Mouse (Mus musculus) stomach, postnatal 0 days (tissue): Measurements from ENCODE around the gene Hoxa9. TPM values are rescaled to one million over a fixed set of nuclear protein-coding genes. Genes with fewer than 3 reads are reported as not detected.

Source experiments
- ATAC-seq: fragments of 200-750 bp; cut with Nextera tagmentation; 2 replicates; pipeline ENCODE4 v1.8.0; 2017; ENCODE audit not compliant: low FRiP score, low TSS enrichment
- DNase-seq: peaks from one replicate; pipeline ENCODE4 v3.0.0-alpha.2; 2016; ENCODE audit warnings: low spot score
- H3K27ac ChIP-seq: fragments of 300-500 bp; sonication (generic); replicated peaks from 2 replicates; pipeline ENCODE4 v1.5.1; 2014; ENCODE audit warnings: mild to moderate bottlenecking, control low read depth
- H3K27me3 ChIP-seq: fragments of 300-500 bp; sonication (generic); 2 replicates; pipeline ENCODE4 v1.6.1; 2014; ENCODE audit warnings: low read length; ENCODE audit not compliant: control insufficient read depth, insufficient read depth
- H3K36me3 ChIP-seq: fragments of 300-500 bp; sonication (generic); 2 replicates; pipeline ENCODE4 v1.6.1; 2014; ENCODE audit warnings: low read length, mixed read lengths; ENCODE audit not compliant: control insufficient read depth, insufficient read depth
- H3K4me1 ChIP-seq: fragments of 300-500 bp; sonication (generic); replicated peaks from 2 replicates; pipeline ENCODE4 v1.6.1; 2014; ENCODE audit warnings: antibody characterized with exemption; ENCODE audit not compliant: control insufficient read depth, insufficient read depth
- H3K4me2 ChIP-seq: fragments of 300-500 bp; sonication (generic); replicated peaks from 2 replicates; pipeline ENCODE4 v1.6.1; 2014; ENCODE audit warnings: low read depth, mild to moderate bottlenecking, control low read depth, moderate library complexity
- H3K4me3 ChIP-seq: fragments of 300-500 bp; sonication (generic); 2 replicates; pipeline ENCODE4 v1.5.1; 2014; ENCODE audit warnings: low read depth, low read length, control low read depth
- H3K9ac ChIP-seq: fragments of 300-500 bp; sonication (generic); 2 replicates; pipeline ENCODE4 v1.6.1; 2014; ENCODE audit warnings: mild to moderate bottlenecking, low read length, control low read depth, mixed read lengths
- H3K9me3 ChIP-seq: fragments of 300-500 bp; sonication (generic); 2 replicates; pipeline ENCODE4 v1.6.1; 2016; ENCODE audit warnings: low read length; ENCODE audit not compliant: control insufficient read depth
- CTCF ChIP-seq: IDR thresholded peaks from 2 replicates; pipeline ENCODE4 v1.5.1; 2016; ENCODE audit warnings: antibody characterized with exemption, low read depth, mild to moderate bottlenecking, moderate library complexity
- EP300 ChIP-seq: optimal IDR thresholded peaks from 2 replicates; pipeline ENCODE3; 2016; ENCODE audit warnings: antibody characterized with exemption
- WGBS: fragments of 180-500 bp; shearing (Covaris S2); extraction: QIAGEN DNeasy Blood & Tissue Kit; methylation state at CpG from one replicate; pipeline ENCODE4 v1.1.7; 2014; 5-methylcytosine and 5-hydroxymethylcytosine counted together
- polyA plus RNA-seq: library from polyadenylated mRNA; unstranded; fragments of >200 nt; fragmentation: Nextera tagmentation; extraction: Ambion mirVana; gene quantifications from 2 replicates; pipeline ENCODE4 v1.2.1, GENCODE M21; 2015

Hoxa9 gene
- polyA plus RNA-seq, 1 experiment from 2014 or later: 0.13 TPM

GRCm38 (mm10) chr6:52240389-52241000 lies 9.6 kb upstream of the Hoxa9 start, which contains the start of gene Hoxa10:
Hoxa10 (minus strand) TSS chr6:52240854.
- Histone ChIP-seq H3K4me2 (no peak within 1 kb of the TSS), H3K4me3 (no peak within 1 kb of the TSS), H3K9ac (no peak within 1 kb of the TSS), H3K27me3 (peaks cover 61% of the 10 kb centered on the region), H3K9me3 (no peaks in the 10 kb centered on the region), H3K27ac (no peak within 1 kb of the TSS), H3K36me3 (no peaks in the 10 kb centered on the region), H3K4me1 (no peaks in the 10 kb centered on the region)
- WGBS: 3% methylated on average over 35 of the region's 35 CpGs
- DNase-seq (peak; percentile 81), ATAC-seq (peak; percentile 67)
- TF ChIP-seq CTCF (peak; percentile 84), EP300 (no peak)

GRCm38 (mm10) chr6:52239625-52240388 lies 8.9 kb upstream of the Hoxa9 start:
- Histone ChIP-seq H3K27ac (no peak overlapping the region), H3K4me1 (no peaks in the 10 kb centered on the region), H3K4me3 (no peak overlapping the region), H3K9me3 (no peaks in the 10 kb centered on the region), H3K36me3 (no peaks in the 10 kb centered on the region), H3K27me3 (peaks cover 62% of the 10 kb centered on the region), H3K9ac (no peak overlapping the region), H3K4me2 (no peak overlapping the region)
- WGBS: 5% methylated on average over 30 of the region's 30 CpGs
- ATAC-seq: no peak
- no peak for TF ChIP-seq EP300
- TF ChIP-seq CTCF: no peak
- DNase-seq: no peak

GRCm38 (mm10) chr6:52238976-52239375 lies 8.1 kb upstream of the Hoxa9 start:
- no peak for DNase-seq
- Histone ChIP-seq H3K36me3 (no peaks in the 10 kb centered on the region), H3K27me3 (peaks cover 64% of the 10 kb centered on the region), H3K4me2 (no peak overlapping the region), H3K9me3 (no peaks in the 10 kb centered on the region), H3K4me1 (no peaks in the 10 kb centered on the region), H3K27ac (no peak overlapping the region), H3K9ac (no peak overlapping the region), H3K4me3 (no peak overlapping the region)
- WGBS: 8% methylated on average over 7 of the region's 7 CpGs
- ATAC-seq: no peak
- TF ChIP-seq EP300: no peak
- no peak for TF ChIP-seq CTCF

GRCm38 (mm10) chr6:52238155-52238545 lies 7.3 kb upstream of the Hoxa9 start:
- H3K4me1 ChIP-seq: no peaks in the 10 kb centered on the region
- H3K9me3 ChIP-seq: no peaks in the 10 kb centered on the region
- no peak for ATAC-seq
- TF ChIP-seq EP300 (no peak), CTCF (no peak)
- no peak for DNase-seq
- 4% methylated on average over 7 of the region's 7 CpGs for WGBS
- H3K27me3 ChIP-seq: peaks cover 65% of the 10 kb centered on the region
- H3K4me2 ChIP-seq: no peak overlapping the region
- H3K9ac ChIP-seq: no peak overlapping the region
- no peaks in the 10 kb centered on the region for H3K36me3 ChIP-seq
- H3K27ac ChIP-seq: no peak overlapping the region
- no peak overlapping the region for H3K4me3 ChIP-seq

- Histone ChIP-seq H3K9ac (no peak overlapping the region), H3K9me3 (no peaks in the 10 kb centered on the region), H3K36me3 (no peaks in the 10 kb centered on the region), H3K4me3 (no peak overlapping the region), H3K4me2 (no peak overlapping the region), H3K4me1 (no peaks in the 10 kb centered on the region), H3K27ac (no peak overlapping the region), H3K27me3 (peaks cover 63% of the 10 kb centered on the region)
- no peak for ATAC-seq
- no peak for DNase-seq
- WGBS: 13% methylated on average over 10 of the region's 10 CpGs
- TF ChIP-seq EP300 (no peak), CTCF (no peak)
Measured at GRCm38 (mm10) chr6:52237346-52238154, 6.7 kb upstream of the Hoxa9 start.

- no peaks in the 10 kb centered on the region for H3K9me3 ChIP-seq
- no peak overlapping the region for H3K9ac ChIP-seq
- peaks cover 60% of the 10 kb centered on the region for H3K27me3 ChIP-seq
- WGBS: 11% methylated on average over 3 of the region's 3 CpGs
- H3K36me3 ChIP-seq: no peaks in the 10 kb centered on the region
- no peak overlapping the region for H3K4me2 ChIP-seq
- no peaks in the 10 kb centered on the region for H3K4me1 ChIP-seq
- DNase-seq: no peak
- no peak overlapping the region for H3K4me3 ChIP-seq
- H3K27ac ChIP-seq: no peak overlapping the region
- TF ChIP-seq CTCF (no peak), EP300 (no peak)
- ATAC-seq: no peak
Measured at GRCm38 (mm10) chr6:52236806-52237205, 5.9 kb upstream of the Hoxa9 start.
